Mouse (Mus musculus): Measurements from ENCODE around the gene Atg4d.

GRCm38 (mm10) chr9:21274336-21274735, 9.2 kb downstream of the Atg4d start:
- TF ChIP-seq MAX (IDR thresholded peaks at IDR 0.05) (no peak), CTCF (IDR thresholded peaks at IDR 0.05; ENCODE audit: control insufficient read depth, insufficient read depth, insufficient read length) (no peak)

Data from C2C12 (cell line).